16 mouse cellular contexts compared by ENCODE assay signal in genomic region chr13:35825639-35826038, GRCm38 (mm10).
"Had no signal": no experiment of that assay in that cellular context is flagged by ENCODE, and none has a peak within 500 bp of the region (broad histone marks: within the 10 kb centered on the region; RNA-seq: fewer than 3 reads in every experiment).

No protein-coding gene starts in this region.

- H3K4me1 ChIP-seq: lung, embryonic 15.5 days; midbrain, embryonic 13.5 days; midbrain, embryonic 15.5 days; neural tube, embryonic 12.5 days; stomach, embryonic 15.5 days had no signal

- ATAC-seq: lung, postnatal 0 days; midbrain, embryonic 13.5 days; midbrain, embryonic 15.5 days had no signal

- H3K9me3 ChIP-seq: lung, embryonic 15.5 days; midbrain, embryonic 13.5 days; midbrain, embryonic 15.5 days; neural tube, embryonic 12.5 days; stomach, embryonic 15.5 days had no signal

- H3K27me3 ChIP-seq: lung, embryonic 15.5 days; midbrain, embryonic 13.5 days; midbrain, embryonic 15.5 days; neural tube, embryonic 12.5 days; stomach, embryonic 15.5 days had no signal

- H3K9ac ChIP-seq: lung, embryonic 15.5 days; midbrain, embryonic 13.5 days; midbrain, embryonic 15.5 days; neural tube, embryonic 12.5 days; stomach, embryonic 15.5 days had no signal

- H3K36me3 ChIP-seq: midbrain, embryonic 13.5 days; midbrain, embryonic 15.5 days; stomach, embryonic 15.5 days had no signal

- H3K4me2 ChIP-seq: lung, embryonic 15.5 days; midbrain, embryonic 11.5 days; midbrain, embryonic 13.5 days; midbrain, embryonic 15.5 days; neural tube, embryonic 12.5 days; stomach, embryonic 15.5 days had no signal

- H3K27ac ChIP-seq: lung, embryonic 15.5 days; macrophage; midbrain, embryonic 13.5 days; midbrain, embryonic 15.5 days; neural tube, embryonic 12.5 days; stomach, embryonic 15.5 days; stomach, postnatal 0 days had no signal

- DNase-seq: lung, adult 2 months; lung, postnatal 14 days; lung, postnatal 36 days; right cerebral cortex, postnatal 14 days; thymus, adult 18-20 months; thymus, postnatal 14 days; thymus, postnatal 36 days had no signal

- H3K4me3 ChIP-seq: lung, embryonic 15.5 days; midbrain, embryonic 13.5 days; midbrain, embryonic 15.5 days; neural tube, embryonic 12.5 days; stomach, embryonic 15.5 days had no signal
